Mouse (Mus musculus): Measurements from ENCODE around the gene Smn1. TPM values are rescaled to one million over a fixed set of nuclear protein-coding genes. Genes with fewer than 3 reads are reported as not detected.
A peak's percentile ranks its signal among the peaks of the same experiment; 100 is the strongest.

Gene Smn1
- 21.4 and 27.5 TPM in 2 replicates for polyA plus RNA-seq (2015; fragmentation: Nextera tagmentation; extraction: Ambion mirVana)

DNA sequence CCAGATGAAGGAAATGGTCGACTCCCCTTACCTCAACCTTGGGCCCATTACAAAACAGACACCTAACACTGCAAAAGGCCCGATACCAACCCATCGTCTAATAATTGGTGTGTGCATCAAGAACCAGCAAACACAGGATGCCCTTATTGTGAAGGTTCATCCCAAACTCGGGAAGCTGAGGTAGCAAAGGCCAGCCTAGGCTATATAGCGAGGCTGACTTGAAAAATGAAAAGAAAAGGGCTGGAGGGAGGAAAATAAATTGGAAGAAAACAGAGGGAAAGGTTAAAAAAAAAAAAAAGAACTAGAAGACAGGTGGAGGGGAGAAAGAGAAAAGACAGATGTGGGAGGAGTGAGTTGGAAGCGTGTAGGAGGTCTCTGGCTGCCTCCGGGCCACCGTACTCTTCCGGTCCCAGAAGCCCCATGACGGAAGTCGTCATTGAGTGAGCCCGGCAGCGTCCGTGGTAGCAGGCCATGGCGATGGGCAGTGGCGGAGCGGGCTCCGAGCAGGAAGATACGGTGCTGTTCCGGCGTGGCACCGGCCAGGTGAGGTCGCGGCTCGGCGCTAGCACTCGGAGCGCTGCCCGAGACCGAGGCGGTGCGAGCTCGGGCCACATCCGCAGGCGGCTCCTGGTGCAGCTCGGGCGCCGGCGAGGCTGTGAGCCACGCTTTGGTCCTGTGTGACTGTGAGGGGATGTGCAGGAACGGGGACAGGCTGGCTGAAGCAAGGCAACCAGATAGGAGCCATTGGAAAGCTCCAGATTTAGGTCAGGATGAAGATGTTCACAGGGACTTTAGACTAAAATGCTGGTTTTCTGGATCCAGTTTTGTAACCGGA, at the start of gene Smn1:
TSS of gene Smn1 (plus strand) at position 430 of the 835 bp plus-strand sequence.
- peak within 1 kb of the TSS; percentile 94 for H3K9ac ChIP-seq
- 3% methylated on average over 42 of the region's 42 CpGs for WGBS
- ATAC-seq (replicated peaks; ENCODE audit: insufficient number of reproducible peaks, insufficient read depth, low FRiP score, low read depth) = peak; percentile 88
- peak within 1 kb of the TSS; percentile 65; the same call in 1 of the 2 replicates for H3K27ac ChIP-seq
- peak within 1 kb of the TSS; percentile 100 for H3K4me3 ChIP-seq
- peaks cover 26% of the 10 kb centered on the region for H3K36me3 ChIP-seq
- peak within 1 kb of the TSS; percentile 79 for H3K4me2 ChIP-seq
- H3K9me3 ChIP-seq (replicated peaks) = no peaks in the 10 kb centered on the region
- H3K4me1 ChIP-seq (replicated peaks) = peaks cover 12% of the 10 kb centered on the region
- no peaks in the 10 kb centered on the region for H3K27me3 ChIP-seq

- 84% methylated on average over 6 of the region's 6 CpGs for WGBS
- Histone ChIP-seq H3K4me3 (no peak overlapping the region), H3K4me2 (no peak overlapping the region), H3K36me3 (peaks cover 47% of the 10 kb centered on the region), H3K9me3 (replicated peaks) (no peaks in the 10 kb centered on the region), H3K27me3 (no peaks in the 10 kb centered on the region), H3K27ac (no peak overlapping the region), H3K4me1 (replicated peaks) (peaks cover 13% of the 10 kb centered on the region), H3K9ac (no peak overlapping the region)
- no peak for ATAC-seq (replicated peaks; ENCODE audit: insufficient number of reproducible peaks, insufficient read depth, low FRiP score, low read depth)
These were observed 25.8 kb upstream of the Smn1 start for GRCm38 (mm10) chr13:100098808-100099207.

DNA sequence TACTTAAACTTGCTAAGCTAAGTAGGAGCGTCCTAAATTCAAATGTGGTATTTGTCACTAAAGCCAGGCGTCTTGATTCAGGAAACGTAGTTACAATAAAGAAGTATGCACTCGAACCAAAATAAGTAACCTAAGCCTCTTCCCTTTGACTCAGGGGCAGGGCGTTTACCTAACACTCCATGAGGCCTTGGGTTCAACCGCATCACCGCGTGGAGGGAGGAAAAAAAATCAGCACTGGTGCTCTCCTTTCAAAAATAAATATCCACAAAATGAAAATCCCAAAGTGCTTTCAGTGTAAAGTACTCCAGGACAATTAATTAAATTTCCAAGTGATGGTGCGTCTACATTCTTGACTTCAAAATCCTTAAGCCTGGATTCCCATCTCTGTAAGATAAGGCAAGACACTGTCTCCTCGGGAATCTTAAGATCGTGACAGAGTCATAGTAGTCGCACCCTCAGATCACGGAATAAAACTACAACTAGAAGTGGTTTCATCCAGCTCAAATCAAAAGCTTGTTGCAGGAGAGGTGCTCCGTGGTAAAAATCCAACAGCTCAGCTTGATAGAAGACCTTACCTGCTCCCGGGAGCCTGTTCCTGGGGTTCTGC, 21.5 kb upstream of the Smn1 start:
- no peaks in the 10 kb centered on the region for H3K9me3 ChIP-seq (replicated peaks)
- H3K27me3 ChIP-seq = no peaks in the 10 kb centered on the region
- H3K4me3 ChIP-seq = peak overlapping the region; percentile 98
- ATAC-seq (replicated peaks; ENCODE audit: insufficient number of reproducible peaks, insufficient read depth, low FRiP score, low read depth) = no peak
- H3K36me3 ChIP-seq = peaks cover 7% of the 10 kb centered on the region
- peak overlapping the region; percentile 78 for H3K4me2 ChIP-seq
- WGBS = 3% methylated on average over 15 of the region's 15 CpGs
- peak overlapping the region; percentile 94 for H3K27ac ChIP-seq
- H3K9ac ChIP-seq = peak overlapping the region; percentile 91
- H3K4me1 ChIP-seq (replicated peaks) = peaks cover 23% of the 10 kb centered on the region

- H3K27me3 ChIP-seq = no peaks in the 10 kb centered on the region
- H3K4me3 ChIP-seq = peak within 1 kb of the TSS; percentile 98
- H3K27ac ChIP-seq = peak within 1 kb of the TSS; percentile 94
- H3K4me2 ChIP-seq = peak within 1 kb of the TSS; percentile 78
- peak within 1 kb of the TSS; percentile 91 for H3K9ac ChIP-seq
- under 1% methylated on average over 44 of the region's 44 CpGs for whole genome bisulfite sequencing
- no peaks in the 10 kb centered on the region for H3K9me3 ChIP-seq (replicated peaks)
- H3K36me3 ChIP-seq = peaks cover 2% of the 10 kb centered on the region; the same call in 1 of the 2 replicates
- H3K4me1 ChIP-seq (replicated peaks) = peaks cover 28% of the 10 kb centered on the region
- peak; percentile 70 for ATAC-seq (replicated peaks; ENCODE audit: insufficient number of reproducible peaks, insufficient read depth, low FRiP score, low read depth)
These were observed 20.9 kb upstream of the Smn1 start, which contains the start of gene Bdp1 for GRCm38 (mm10) chr13:100103748-100104254. Gene Bdp1 (minus strand): TSS chr13:100104070.

DNA sequence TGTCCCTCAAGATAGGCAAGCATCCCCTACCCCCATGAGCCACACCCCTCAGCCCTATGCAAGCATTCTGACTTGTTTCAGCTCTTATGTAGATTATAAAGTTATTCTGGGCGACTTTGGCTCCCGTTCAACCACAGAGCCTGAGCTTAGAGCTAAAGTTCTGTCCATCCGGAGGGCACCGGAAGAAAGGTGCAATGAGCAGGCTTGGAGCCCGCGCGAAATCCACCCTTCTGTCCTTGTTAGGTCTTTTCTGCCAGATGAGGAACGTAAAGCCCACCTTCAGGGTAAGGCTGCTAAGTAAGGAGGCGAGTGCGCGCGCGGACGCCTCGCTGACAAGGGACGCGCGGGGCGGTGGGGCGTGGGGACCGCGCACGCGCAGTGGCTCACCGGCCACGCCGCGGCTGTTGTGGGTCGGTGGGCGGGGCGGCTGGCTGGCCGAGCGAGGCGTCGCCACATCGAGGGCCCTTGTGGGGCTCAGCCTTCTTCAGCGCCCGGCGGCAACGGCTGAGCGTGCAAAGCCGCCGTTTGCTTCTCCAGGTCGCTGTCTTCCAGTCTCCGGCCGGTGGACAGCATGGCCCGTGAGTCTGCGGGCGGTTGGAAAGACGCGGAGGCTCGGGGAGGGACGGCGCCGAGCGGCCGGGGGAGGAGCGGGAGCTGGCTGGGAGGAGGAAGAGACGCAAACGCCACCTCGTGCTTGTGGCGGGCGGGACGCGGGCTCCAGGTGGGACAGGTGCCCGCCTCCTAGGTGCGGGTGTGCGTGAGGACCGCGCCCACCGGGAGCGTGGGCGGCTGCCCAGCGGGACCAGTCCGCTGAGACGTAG, 16.8 kb upstream of the Smn1 start, which contains the start of gene Serf1:
TSS of gene Serf1 (plus strand) at position 361 of the 821 bp plus-strand sequence.
- peak; percentile 71 for ATAC-seq (replicated peaks; ENCODE audit: insufficient number of reproducible peaks, insufficient read depth, low FRiP score, low read depth)
- H3K27me3 ChIP-seq = no peaks in the 10 kb centered on the region
- under 1% methylated on average over 73 of the region's 76 CpGs for WGBS
- no peaks in the 10 kb centered on the region for H3K9me3 ChIP-seq (replicated peaks)
- H3K4me1 ChIP-seq (replicated peaks) = peaks cover 21% of the 10 kb centered on the region
- H3K27ac ChIP-seq = peak within 1 kb of the TSS; percentile 80
- H3K4me2 ChIP-seq = peak within 1 kb of the TSS; percentile 90
- H3K4me3 ChIP-seq = peak within 1 kb of the TSS; percentile 70
- no peaks in the 10 kb centered on the region for H3K36me3 ChIP-seq
- H3K9ac ChIP-seq = peak within 1 kb of the TSS; percentile 63

- Histone ChIP-seq H3K9me3 (replicated peaks) (no peaks in the 10 kb centered on the region), H3K9ac (no peak overlapping the region), H3K4me1 (replicated peaks) (peaks cover 11% of the 10 kb centered on the region; the same call in 1 of the 2 replicates), H3K27me3 (no peaks in the 10 kb centered on the region), H3K27ac (no peak overlapping the region), H3K4me3 (no peak overlapping the region), H3K36me3 (peaks cover 13% of the 10 kb centered on the region; the same call in 1 of the 2 replicates), H3K4me2 (no peak overlapping the region)
- 44% methylated on average over 5 of the region's 5 CpGs for WGBS
- no peak for ATAC-seq (replicated peaks; ENCODE audit: insufficient number of reproducible peaks, insufficient read depth, low FRiP score, low read depth)
These were observed 12.3 kb upstream of the Smn1 start for GRCm38 (mm10) chr13:100112218-100112972.

DNA sequence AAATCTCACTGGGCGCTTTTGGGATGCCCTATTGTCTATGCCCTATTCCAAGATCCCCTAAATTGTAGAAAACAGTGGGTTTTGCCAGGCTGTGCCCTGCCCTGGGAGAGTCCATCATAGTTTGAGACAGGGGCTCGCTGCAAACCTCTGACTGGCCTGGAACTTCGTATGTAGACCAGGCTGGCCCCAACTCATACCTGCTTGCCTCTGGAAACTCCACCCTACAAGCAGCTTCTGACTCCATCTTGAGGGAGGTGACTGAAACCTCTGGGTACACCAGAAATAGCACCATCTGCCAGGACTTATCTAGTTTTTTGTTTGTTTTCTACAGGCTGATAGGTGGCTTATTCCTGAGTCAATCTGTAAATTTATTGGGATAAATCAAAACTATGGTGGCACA, 682 bp upstream of the Smn1 start:
- ATAC-seq (replicated peaks; ENCODE audit: insufficient number of reproducible peaks, insufficient read depth, low FRiP score, low read depth) = no peak
- Histone ChIP-seq H3K4me3 (peak overlapping the region; percentile 100), H3K4me2 (peak overlapping the region; percentile 79), H3K9me3 (replicated peaks) (no peaks in the 10 kb centered on the region), H3K4me1 (replicated peaks) (peaks cover 12% of the 10 kb centered on the region), H3K27ac (no peak overlapping the region), H3K27me3 (no peaks in the 10 kb centered on the region), H3K9ac (no peak overlapping the region), H3K36me3 (peaks cover 19% of the 10 kb centered on the region)
- 81% methylated on average over 3 of the region's 3 CpGs for WGBS

- H3K27me3 ChIP-seq = no peaks in the 10 kb centered on the region
- peaks cover 26% of the 10 kb centered on the region for H3K36me3 ChIP-seq
- 2% methylated on average over 10 of the region's 10 CpGs for WGBS
These were observed 599 bp downstream of the Smn1 start for GRCm38 (mm10) chr13:100125258-100125643.

DNA sequence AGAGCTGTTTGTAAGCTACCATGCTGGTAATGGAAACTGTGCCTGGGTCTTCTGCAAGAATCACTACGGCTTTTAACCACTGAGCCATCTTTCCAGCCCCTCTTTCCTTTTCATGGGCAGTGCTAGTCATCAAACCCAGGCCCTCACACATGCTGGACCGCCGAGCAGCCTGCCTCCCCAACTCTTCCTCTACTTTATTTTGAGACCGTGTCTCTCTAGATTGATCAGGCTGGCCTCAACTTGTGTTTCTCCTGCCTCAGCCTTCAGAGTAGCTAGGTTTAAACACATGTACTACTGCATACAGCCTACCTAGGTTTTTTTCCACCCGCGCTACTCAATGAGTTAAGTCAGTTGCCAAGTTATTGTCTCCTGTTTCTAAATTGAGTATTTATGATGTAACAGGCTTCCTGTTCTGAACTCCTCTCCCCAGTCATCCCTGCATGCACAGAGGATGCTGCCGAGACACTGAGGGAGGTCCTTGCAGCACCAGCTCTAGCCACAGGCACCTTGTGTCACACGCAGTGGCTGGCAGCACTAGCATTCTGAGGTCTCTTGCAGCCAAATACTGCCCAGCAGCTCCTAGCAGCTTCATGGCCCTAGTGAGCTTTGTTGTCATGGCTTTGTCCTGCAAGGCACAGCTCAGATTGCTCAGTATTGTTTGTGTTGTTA, 17.1 kb downstream of the Smn1 start:
- ATAC-seq (replicated peaks; ENCODE audit: insufficient number of reproducible peaks, insufficient read depth, low FRiP score, low read depth) = no peak
- Histone ChIP-seq H3K4me3 (no peak overlapping the region), H3K4me1 (replicated peaks) (no peaks in the 10 kb centered on the region), H3K9me3 (replicated peaks) (no peaks in the 10 kb centered on the region), H3K9ac (no peak overlapping the region), H3K27me3 (no peaks in the 10 kb centered on the region), H3K36me3 (peaks cover 14% of the 10 kb centered on the region), H3K27ac (no peak overlapping the region), H3K4me2 (no peak overlapping the region)
- 72% methylated on average over 8 of the region's 8 CpGs for WGBS

More at GRCm38 (mm10) chr13:100125258-100125643, 599 bp downstream of the Smn1 start:
- no peak for ATAC-seq (replicated peaks; ENCODE audit: insufficient number of reproducible peaks, insufficient read depth, low FRiP score, low read depth)
- no peaks in the 10 kb centered on the region for H3K9me3 ChIP-seq (replicated peaks)
- peak overlapping the region; percentile 94 for H3K9ac ChIP-seq
- peaks cover 12% of the 10 kb centered on the region for H3K4me1 ChIP-seq (replicated peaks)
- H3K27ac ChIP-seq = 0 out of 2 replicates have a peak overlapping the region, but pooled peaks have one; percentile 65
- peak overlapping the region; percentile 79 for H3K4me2 ChIP-seq
- H3K4me3 ChIP-seq = peak overlapping the region; percentile 100

- ATAC-seq (replicated peaks; ENCODE audit: insufficient number of reproducible peaks, insufficient read depth, low FRiP score, low read depth) = no peak
- H3K27me3 ChIP-seq = no peaks in the 10 kb centered on the region
- H3K9me3 ChIP-seq (replicated peaks) = no peaks in the 10 kb centered on the region
- no peak overlapping the region for H3K27ac ChIP-seq
- H3K36me3 ChIP-seq = no peaks in the 10 kb centered on the region
- H3K4me2 ChIP-seq = no peak overlapping the region
- no peak overlapping the region for H3K4me3 ChIP-seq
- 58% methylated on average over 1 of the region's 1 CpGs for WGBS
- no peak overlapping the region for H3K9ac ChIP-seq
- H3K4me1 ChIP-seq (replicated peaks) = no peaks in the 10 kb centered on the region
These were observed 28.0 kb downstream of the Smn1 start for GRCm38 (mm10) chr13:100152659-100153058.
